Mouse (Mus musculus) gastrocnemius, postnatal 25 days (tissue): Measurements from ENCODE around the gene Cyp4b1. TPM values are rescaled to one million over a fixed set of nuclear protein-coding genes. Genes with fewer than 3 reads are reported as not detected.
"Not testable (repeated sequence)": the region's sequence is repeated elsewhere in the genome, so short reads cannot be mapped to it uniquely, and the experiment has no call there.

Experiments
- DNase-seq: peaks from one replicate; pipeline ENCODE4 v3.0.0; 2022
- long read RNA-seq, 2 experiments: library from polyadenylated mRNA; stranded (forward); transcript quantifications; one replicate each; pipeline ENCODE4 v2.0.0; 2021
- total RNA-seq, 2 experiments: library from RNA; stranded (reverse); gene quantifications; 1 replicate in 1 of 2; 2 replicates in 1 of 2; pipeline ENCODE4 v1.2.3; 2021

Gene Cyp4b1
- total RNA-seq: 1 to 10 TPM; 1.9 to 5.3 TPM
- long read RNA-seq, experiment 1, partial matches to known transcripts: 0 of 4 reads
- long read RNA-seq, experiment 1, other reads (novel, unspliced or antisense): 0 of 4 reads
- long read RNA-seq, experiment 2, transcript Cyp4b1-201 (12 exons, 1,892 nt): major isoform, 5 of 5 reads
- long read RNA-seq, experiment 2, partial matches to known transcripts: 0 of 5 reads
- long read RNA-seq, experiment 2, other reads (novel, unspliced or antisense): 0 of 5 reads

GRCm38 (mm10) chr4:115647580-115647979, at the start of gene Cyp4b1:
Gene Cyp4b1, minus strand, starts transcription at chr4:115647723.
- DNase-seq: peak; percentile 48

- DNase-seq: no peak
Observed at GRCm38 (mm10) chr4:115686299-115686698, 38.8 kb upstream of the Cyp4b1 start.

GRCm38 (mm10) chr4:115659190-115659589, 11.7 kb upstream of the Cyp4b1 start:
- no peak for DNase-seq

- DNase-seq: no peak
Observed at GRCm38 (mm10) chr4:115657867-115658249, 10.3 kb upstream of the Cyp4b1 start.

- peak; percentile 15 for DNase-seq
Observed at GRCm38 (mm10) chr4:115657104-115657866, 9.8 kb upstream of the Cyp4b1 start.

GRCm38 (mm10) chr4:115656535-115656922, 9.0 kb upstream of the Cyp4b1 start:
- not testable (repeated sequence) for DNase-seq

- not testable (repeated sequence) for DNase-seq
Observed at GRCm38 (mm10) chr4:115655841-115656534, 8.5 kb upstream of the Cyp4b1 start.

GRCm38 (mm10) chr4:115650866-115651265, 3.3 kb upstream of the Cyp4b1 start:
- DNase-seq: no peak

GRCm38 (mm10) chr4:115649344-115649743, 1.8 kb upstream of the Cyp4b1 start:
- DNase-seq: no peak

GRCm38 (mm10) chr4:115648752-115649151, 1.2 kb upstream of the Cyp4b1 start:
- peak; percentile 20 for DNase-seq

- no peak for DNase-seq
Observed at GRCm38 (mm10) chr4:115645371-115645770, 2.2 kb downstream of the Cyp4b1 start.

- DNase-seq: no peak
Observed at GRCm38 (mm10) chr4:115642967-115643754, 4.4 kb downstream of the Cyp4b1 start.

GRCm38 (mm10) chr4:115625560-115625959, 22.0 kb downstream of the Cyp4b1 start:
- DNase-seq: not testable (repeated sequence)

- no peak for DNase-seq
Observed at GRCm38 (mm10) chr4:115614005-115614404, 33.5 kb downstream of the Cyp4b1 start.

- DNase-seq: not testable (repeated sequence)
Observed at GRCm38 (mm10) chr4:115600611-115601010, 46.9 kb downstream of the Cyp4b1 start, which contains the start of gene Cyp4a32. Gene Cyp4a32, plus strand, starts transcription at chr4:115600969.

GRCm38 (mm10) chr4:115596824-115597336, 50.6 kb downstream of the Cyp4b1 start:
- no peak for DNase-seq

- no peak for DNase-seq
Observed at GRCm38 (mm10) chr4:115596357-115596756, 51.2 kb downstream of the Cyp4b1 start.

- no peak for DNase-seq
Observed at GRCm38 (mm10) chr4:115583036-115583435, 64.5 kb downstream of the Cyp4b1 start.

GRCm38 (mm10) chr4:115575776-115576175, 71.7 kb downstream of the Cyp4b1 start:
- no peak for DNase-seq

GRCm38 (mm10) chr4:115575255-115575654, 72.3 kb downstream of the Cyp4b1 start:
- DNase-seq: no peak
